Mouse (Mus musculus): Measurements from ENCODE around the gene Ahcyl1. TPM values are rescaled to one million over a fixed set of nuclear protein-coding genes. Genes with fewer than 3 reads are reported as not detected.

Gene Ahcyl1
- polyA plus RNA-seq, 1 experiment: 61.2 TPM

DNA sequence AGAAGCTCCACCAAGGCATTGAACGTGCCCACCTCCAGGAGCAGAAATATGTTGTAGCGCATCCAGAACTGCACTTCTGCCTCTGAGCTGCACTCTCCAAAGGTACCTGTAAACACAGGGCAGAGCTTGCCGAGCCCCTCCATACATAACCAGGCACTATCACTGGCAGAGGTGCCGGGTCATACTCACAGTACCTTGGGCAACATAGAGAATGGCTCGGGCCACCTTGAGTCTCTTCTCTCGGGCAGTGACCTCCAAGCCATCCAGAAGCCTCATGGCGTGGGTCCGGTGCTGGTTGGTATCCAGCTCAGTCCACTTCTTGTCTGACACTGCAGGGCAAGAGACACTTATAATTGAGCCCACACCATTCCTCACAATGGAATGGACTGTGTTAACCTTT lies 69.6 kb downstream of the Ahcyl1 start:
- H3K36me3 ChIP-seq (ENCODE audit: control insufficient read depth, insufficient read depth, low read length): peaks cover 50% of the 10 kb centered on the region
- H3K27ac ChIP-seq (ENCODE audit: control insufficient read depth, insufficient read depth, low read length): no peak overlapping the region
- H3K27me3 ChIP-seq (ENCODE audit: control insufficient read depth, insufficient read depth, low read length): no peaks in the 10 kb centered on the region
- no peak overlapping the region for H3K4me3 ChIP-seq (ENCODE audit: control insufficient read depth, insufficient read depth, low read length)
- H3K4me1 ChIP-seq (replicated peaks; ENCODE audit: control insufficient read depth, insufficient read depth, low read length): peaks cover 5% of the 10 kb centered on the region
- 97% methylated on average over 8 of the region's 8 CpGs for WGBS
- no peak for TF ChIP-seq CTCF (IDR thresholded peaks at IDR 0.05; ENCODE audit: borderline replicate concordance, control insufficient read depth, extremely low read depth, insufficient read depth, low read length, poor library complexity)
- no peak for TF ChIP-seq POLR2A (IDR thresholded peaks at IDR 0.05; ENCODE audit: control insufficient read depth, extremely low read depth, insufficient read depth, low read length, poor library complexity)
- no peak for DNase-seq

DNA sequence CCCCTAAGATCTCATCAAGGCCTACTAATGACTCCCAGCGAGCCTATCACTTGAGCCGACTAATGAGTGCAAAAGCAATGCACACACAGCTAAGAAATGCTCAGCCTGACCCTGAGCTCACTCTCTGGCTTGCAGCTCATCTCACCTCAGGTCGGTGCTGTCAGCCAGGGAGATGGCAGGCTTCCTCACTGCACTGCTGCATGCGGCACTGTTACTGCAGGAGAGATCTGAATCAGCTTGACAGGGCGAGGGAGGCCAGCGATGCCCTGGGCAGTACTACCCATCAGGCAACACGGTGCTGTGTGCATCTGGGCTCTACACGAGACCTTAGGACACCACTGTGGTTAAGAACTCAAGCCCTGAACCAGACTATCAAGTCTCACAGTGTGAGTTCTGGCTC lies 70.8 kb downstream of the Ahcyl1 start:
- Histone ChIP-seq H3K36me3 (ENCODE audit: control insufficient read depth, insufficient read depth, low read length) (peaks cover 62% of the 10 kb centered on the region), H3K4me3 (ENCODE audit: control insufficient read depth, insufficient read depth, low read length) (no peak overlapping the region), H3K4me1 (replicated peaks; ENCODE audit: control insufficient read depth, insufficient read depth, low read length) (peaks cover 1% of the 10 kb centered on the region), H3K27me3 (ENCODE audit: control insufficient read depth, insufficient read depth, low read length) (no peaks in the 10 kb centered on the region), H3K27ac (ENCODE audit: control insufficient read depth, insufficient read depth, low read length) (no peak overlapping the region)
- 97% methylated on average over 8 of the region's 8 CpGs for WGBS
- TF ChIP-seq POLR2A (IDR thresholded peaks at IDR 0.05; ENCODE audit: control insufficient read depth, extremely low read depth, insufficient read depth, low read length, poor library complexity): no peak
- TF ChIP-seq CTCF (IDR thresholded peaks at IDR 0.05; ENCODE audit: borderline replicate concordance, control insufficient read depth, extremely low read depth, insufficient read depth, low read length, poor library complexity): no peak
- DNase-seq: no peak

DNA sequence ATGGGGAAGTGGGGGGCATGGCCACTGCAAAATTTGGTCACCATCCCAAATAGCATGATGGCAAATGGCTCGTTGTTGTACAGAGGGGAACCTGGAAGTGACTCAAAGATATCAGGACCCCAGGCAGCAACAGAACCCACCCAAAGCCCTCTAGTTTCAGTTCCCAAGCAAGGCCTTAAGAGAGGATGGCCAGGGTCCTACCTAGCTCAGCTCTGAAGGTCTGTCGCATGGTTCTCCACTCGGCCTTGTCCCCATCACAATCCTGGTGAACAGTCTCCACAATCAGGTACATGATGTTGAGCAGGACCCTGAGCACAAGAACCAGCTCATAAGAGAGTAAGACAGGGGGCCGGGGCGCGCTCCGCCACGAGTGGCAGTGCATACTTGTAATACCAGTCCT lies 71.9 kb downstream of the Ahcyl1 start:
- Histone ChIP-seq H3K4me1 (replicated peaks; ENCODE audit: control insufficient read depth, insufficient read depth, low read length) (no peaks in the 10 kb centered on the region), H3K4me3 (ENCODE audit: control insufficient read depth, insufficient read depth, low read length) (no peak overlapping the region), H3K27ac (ENCODE audit: control insufficient read depth, insufficient read depth, low read length) (no peak overlapping the region), H3K27me3 (ENCODE audit: control insufficient read depth, insufficient read depth, low read length) (no peaks in the 10 kb centered on the region), H3K36me3 (ENCODE audit: control insufficient read depth, insufficient read depth, low read length) (peaks cover 70% of the 10 kb centered on the region)
- DNase-seq: no peak
- 95% methylated on average over 8 of the region's 8 CpGs for WGBS
- TF ChIP-seq CTCF (IDR thresholded peaks at IDR 0.05; ENCODE audit: borderline replicate concordance, control insufficient read depth, extremely low read depth, insufficient read depth, low read length, poor library complexity) (no peak), POLR2A (IDR thresholded peaks at IDR 0.05; ENCODE audit: control insufficient read depth, extremely low read depth, insufficient read depth, low read length, poor library complexity) (no peak)

DNA sequence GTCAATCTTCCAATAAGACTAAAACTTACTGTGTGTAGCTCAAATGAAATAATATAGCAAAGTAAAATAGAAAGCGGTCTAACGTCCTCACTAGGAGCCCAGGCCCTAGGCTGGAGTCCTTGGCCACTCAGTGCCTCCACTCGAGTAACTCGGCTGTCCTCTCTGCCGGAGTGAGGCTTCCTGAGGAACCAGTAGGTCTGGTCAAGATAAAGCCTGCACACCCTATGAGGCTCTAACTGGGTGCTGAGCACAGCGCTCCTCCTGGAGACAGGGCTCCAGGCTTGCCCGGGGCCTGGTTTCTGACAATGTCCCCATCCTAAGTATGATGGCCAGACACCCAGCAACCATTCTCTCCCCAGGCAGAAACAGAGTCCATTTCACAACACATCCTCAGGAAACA lies 73.8 kb downstream of the Ahcyl1 start:
- DNase-seq: no peak
- 99% methylated on average over 7 of the region's 7 CpGs for WGBS
- TF ChIP-seq POLR2A (IDR thresholded peaks at IDR 0.05; ENCODE audit: control insufficient read depth, extremely low read depth, insufficient read depth, low read length, poor library complexity): no peak
- no peak for TF ChIP-seq CTCF (IDR thresholded peaks at IDR 0.05; ENCODE audit: borderline replicate concordance, control insufficient read depth, extremely low read depth, insufficient read depth, low read length, poor library complexity)
- H3K4me3 ChIP-seq (ENCODE audit: control insufficient read depth, insufficient read depth, low read length): no peak overlapping the region
- no peak overlapping the region for H3K27ac ChIP-seq (ENCODE audit: control insufficient read depth, insufficient read depth, low read length)
- no peaks in the 10 kb centered on the region for H3K4me1 ChIP-seq (replicated peaks; ENCODE audit: control insufficient read depth, insufficient read depth, low read length)
- peaks cover 87% of the 10 kb centered on the region for H3K36me3 ChIP-seq (ENCODE audit: control insufficient read depth, insufficient read depth, low read length)
- H3K27me3 ChIP-seq (ENCODE audit: control insufficient read depth, insufficient read depth, low read length): no peaks in the 10 kb centered on the region

DNA sequence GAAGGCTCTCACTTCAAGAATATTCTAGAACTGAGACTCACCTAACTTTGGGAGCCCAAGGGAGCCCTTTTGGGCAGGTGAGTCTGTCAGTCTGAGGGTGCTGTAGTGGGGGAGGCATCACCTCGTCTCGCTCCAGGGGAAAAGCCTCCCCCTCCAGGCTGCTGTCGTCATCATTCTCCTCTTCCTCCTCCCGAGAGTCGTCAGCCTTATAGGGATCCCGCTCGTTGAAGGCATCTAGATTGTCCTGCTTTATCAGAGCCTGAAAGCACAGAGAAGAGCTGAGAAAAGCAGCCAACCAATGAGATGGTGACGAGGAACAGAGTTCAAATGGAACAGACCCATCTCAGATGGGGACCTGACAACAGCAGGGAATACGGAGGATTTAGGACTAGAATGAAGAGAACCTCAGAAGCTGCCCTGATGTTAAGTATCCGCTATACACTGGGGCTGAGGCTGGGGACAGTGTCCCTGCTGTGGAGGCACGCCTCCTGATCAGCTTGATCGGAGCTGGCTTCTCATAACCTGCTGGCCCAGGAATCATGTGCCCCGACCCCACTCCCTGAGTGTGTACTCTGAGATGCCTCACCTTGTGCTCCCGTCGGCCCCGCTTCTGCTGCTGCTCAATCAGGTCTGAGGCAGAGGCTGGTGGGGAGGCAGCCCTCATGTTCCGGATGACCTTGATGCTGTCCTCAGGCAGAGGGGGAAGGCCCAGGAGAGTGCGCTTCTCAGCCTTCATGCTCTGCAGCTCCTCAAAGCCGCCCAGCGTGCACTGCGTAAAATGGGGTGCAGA lies 74.9 kb downstream of the Ahcyl1 start:
- H3K4me3 ChIP-seq (ENCODE audit: control insufficient read depth, insufficient read depth, low read length): no peak overlapping the region
- no peak for DNase-seq
- H3K27me3 ChIP-seq (ENCODE audit: control insufficient read depth, insufficient read depth, low read length): no peaks in the 10 kb centered on the region
- peaks cover 87% of the 10 kb centered on the region for H3K36me3 ChIP-seq (ENCODE audit: control insufficient read depth, insufficient read depth, low read length)
- WGBS: 97% methylated on average over 21 of the region's 21 CpGs
- no peak overlapping the region for H3K27ac ChIP-seq (ENCODE audit: control insufficient read depth, insufficient read depth, low read length)
- H3K4me1 ChIP-seq (replicated peaks; ENCODE audit: control insufficient read depth, insufficient read depth, low read length): no peaks in the 10 kb centered on the region
- TF ChIP-seq CTCF (IDR thresholded peaks at IDR 0.05; ENCODE audit: borderline replicate concordance, control insufficient read depth, extremely low read depth, insufficient read depth, low read length, poor library complexity): no peak
- TF ChIP-seq POLR2A (IDR thresholded peaks at IDR 0.05; ENCODE audit: control insufficient read depth, extremely low read depth, insufficient read depth, low read length, poor library complexity): no peak

DNA sequence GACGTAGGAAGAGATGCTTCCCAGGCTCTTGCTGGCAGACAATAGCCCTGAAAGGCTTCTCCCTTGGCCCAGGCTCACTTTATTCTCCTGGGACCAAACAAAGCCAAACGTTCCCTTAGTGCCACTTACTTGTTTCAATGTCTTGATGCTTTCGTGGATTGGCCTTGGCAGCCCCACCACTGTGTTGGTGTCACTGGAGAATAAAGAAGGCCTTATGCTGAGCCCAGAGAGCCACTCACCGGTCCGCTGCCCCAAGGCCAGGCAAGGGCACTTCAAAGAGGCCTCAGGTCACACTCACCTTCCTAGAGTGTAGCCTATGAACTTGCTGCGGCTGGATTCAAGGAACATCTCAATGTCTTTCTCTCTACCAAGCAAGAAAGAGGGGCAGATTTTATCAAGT lies 76.4 kb downstream of the Ahcyl1 start:
- peaks cover 86% of the 10 kb centered on the region for H3K36me3 ChIP-seq (ENCODE audit: control insufficient read depth, insufficient read depth, low read length)
- no peak for DNase-seq
- TF ChIP-seq POLR2A (IDR thresholded peaks at IDR 0.05; ENCODE audit: control insufficient read depth, extremely low read depth, insufficient read depth, low read length, poor library complexity) (no peak), CTCF (IDR thresholded peaks at IDR 0.05; ENCODE audit: borderline replicate concordance, control insufficient read depth, extremely low read depth, insufficient read depth, low read length, poor library complexity) (no peak)
- H3K4me1 ChIP-seq (replicated peaks; ENCODE audit: control insufficient read depth, insufficient read depth, low read length): no peaks in the 10 kb centered on the region
- 95% methylated on average over 6 of the region's 6 CpGs for WGBS
- no peak overlapping the region for H3K27ac ChIP-seq (ENCODE audit: control insufficient read depth, insufficient read depth, low read length)
- no peak overlapping the region for H3K4me3 ChIP-seq (ENCODE audit: control insufficient read depth, insufficient read depth, low read length)
- no peaks in the 10 kb centered on the region for H3K27me3 ChIP-seq (ENCODE audit: control insufficient read depth, insufficient read depth, low read length)
